Mouse (Mus musculus) effector memory CD4-positive, alpha-beta T cell, adult 7 months (primary cell): ENCODE results near the gene Cluap1. TPM values are rescaled to one million over a fixed set of nuclear protein-coding genes. Genes with fewer than 3 reads are reported as not detected.

Source experiments
- polyA plus RNA-seq: library from polyadenylated mRNA; unstranded; fragments of 100-300 nt; shearing (Covaris generic); gene quantifications from one replicate; pipeline ENCODE4 v1.2.1, GENCODE M21; 2017

The Cluap1 gene
- polyA plus RNA-seq: 11.9 TPM

DNA sequence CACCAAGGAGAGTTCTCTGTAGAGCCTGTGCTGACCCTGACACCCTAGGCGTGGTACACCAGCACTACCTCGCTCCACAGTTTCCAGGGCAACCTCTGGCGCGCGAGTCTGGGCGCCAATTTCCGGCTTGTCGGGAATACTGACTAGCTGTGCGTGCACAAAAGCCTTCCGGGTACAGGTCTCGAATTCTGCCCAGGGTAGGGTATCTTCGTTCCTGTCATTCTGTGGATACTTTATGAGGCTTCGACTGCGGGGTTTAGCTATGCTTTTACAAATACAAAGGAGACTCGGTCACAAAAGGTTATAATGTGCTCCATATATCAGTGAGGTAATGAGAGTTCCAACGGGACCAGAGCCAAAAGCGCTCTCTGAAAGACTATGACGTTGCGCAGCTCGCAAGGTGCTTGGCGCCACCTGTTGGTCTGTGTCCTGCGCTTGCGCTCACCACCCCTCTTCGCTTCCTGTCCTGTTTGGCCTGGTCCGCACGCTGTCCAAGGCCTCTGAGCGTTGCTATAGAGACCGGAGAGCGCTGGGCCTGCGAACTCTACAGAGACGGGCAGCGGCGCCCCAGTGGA lies at the start of gene Cluap1, which contains the start of gene 1700037C18Rik:
Gene Cluap1 (plus strand): TSS at position 265 of the 575 bp plus-strand sequence.
Gene 1700037C18Rik (minus strand): TSS at position 153 of the 575 bp plus-strand sequence.

GRCm38 (mm10) chr16:3872216-3873047 lies 36.2 kb upstream of the Cluap1 start, which contains the start of gene Naa60:
Gene Naa60 (plus strand): TSS chr16:3872375.

DNA sequence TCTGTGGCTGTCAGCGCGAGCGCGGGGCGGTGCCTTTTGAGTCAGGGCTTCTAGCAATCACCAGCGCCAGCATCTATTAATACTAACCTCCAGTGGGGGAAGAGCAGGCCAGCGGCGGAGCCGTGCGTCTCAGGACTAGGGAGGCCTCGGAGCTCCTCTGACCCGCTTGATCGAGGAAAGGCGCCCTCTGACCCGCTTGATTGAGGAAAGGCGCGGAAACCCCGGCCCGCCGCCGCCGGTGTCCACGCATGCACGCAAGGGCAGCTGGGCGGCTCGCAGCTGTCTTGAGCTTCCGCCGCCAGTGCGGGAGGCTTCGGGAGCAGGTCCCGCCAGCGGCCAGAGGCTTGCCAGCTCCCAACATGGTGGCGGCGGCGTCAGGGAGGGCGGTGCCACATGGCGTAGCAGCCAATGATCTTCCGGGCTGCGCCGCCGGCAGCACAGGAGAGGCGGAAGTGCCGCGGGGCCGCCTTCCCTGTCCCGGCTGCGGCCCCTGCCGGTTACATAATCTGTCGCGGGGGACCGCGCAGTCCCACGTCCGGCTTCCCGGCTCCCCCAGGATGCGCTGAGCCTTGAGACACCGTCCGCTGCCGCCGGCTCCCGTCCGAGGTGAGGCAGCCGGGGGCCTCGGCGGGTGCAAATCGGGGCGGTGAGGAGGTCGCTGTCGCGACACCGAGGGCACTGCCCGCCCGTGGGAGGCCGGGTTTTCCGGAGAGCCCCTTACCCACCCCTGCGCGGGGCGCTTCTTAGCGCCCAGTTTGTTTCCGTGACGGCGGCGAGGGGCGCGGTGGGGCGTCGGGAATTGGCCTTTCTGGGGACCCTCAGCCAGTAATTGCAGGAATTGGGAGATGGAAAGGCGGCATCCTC lies 24.2 kb upstream of the Cluap1 start, which contains the start of the genes Zfp597 and Gm20695:
Gene Zfp597 (minus strand): TSS at position 361 of the 864 bp plus-strand sequence.
Gene Gm20695 (plus strand): TSS at position 448 of the 864 bp plus-strand sequence.

DNA sequence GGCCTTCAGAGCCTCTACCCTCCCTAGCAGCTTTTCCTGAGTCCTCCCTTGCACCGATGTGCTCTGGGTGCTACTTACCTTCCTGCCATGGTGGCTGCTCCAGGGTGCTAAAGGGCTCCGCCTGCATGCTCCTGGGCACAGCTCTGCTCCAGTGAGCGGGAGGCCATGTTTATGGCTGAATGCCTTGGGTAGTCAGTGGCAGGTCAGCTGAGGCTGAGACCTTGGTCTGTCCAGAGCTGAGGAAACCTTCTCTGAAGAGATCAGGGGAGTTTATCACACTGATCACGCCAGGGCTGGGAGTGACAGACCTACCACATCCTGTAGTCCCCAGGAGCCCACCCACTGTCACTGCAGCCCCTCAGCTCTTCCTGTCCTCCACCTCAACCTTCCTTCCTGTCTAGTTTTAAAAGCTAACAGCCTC lies 67.7 kb downstream of the Cluap1 start, which contains the start of gene Nlrc3:
Gene Nlrc3 (minus strand): TSS at position 382 of the 421 bp plus-strand sequence.

Other genes starting within 250 kb of the Cluap1 start
- gene Mefv, start 190.7 kb upstream of the Cluap1 start, polyA plus RNA-seq: not detected
- 55.4 TPM for gene Zfp263, start 164.7 kb upstream of the Cluap1 start, polyA plus RNA-seq
- 0.26 TPM for gene Olfr15, start 77.9 kb upstream of the Cluap1 start, polyA plus RNA-seq
- not detected for gene Zfp174, start 61.5 kb upstream of the Cluap1 start, polyA plus RNA-seq
- 78.3 TPM for gene Naa60, start 36.4 kb upstream of the Cluap1 start, polyA plus RNA-seq
- gene Zfp597, start 24.2 kb upstream of the Cluap1 start, polyA plus RNA-seq: 8.5 TPM
- gene Gm20695, start 24.2 kb upstream of the Cluap1 start, polyA plus RNA-seq: not detected
- 8.0 TPM for gene 1700037C18Rik, start 112 bp upstream of the Cluap1 start, polyA plus RNA-seq
- gene Nlrc3, start 67.8 kb downstream of the Cluap1 start, polyA plus RNA-seq: 35.6 TPM
- gene Slx4, start 95.0 kb downstream of the Cluap1 start, polyA plus RNA-seq: 21.7 TPM
- 5.1 TPM for gene Dnase1, start 128.1 kb downstream of the Cluap1 start, polyA plus RNA-seq
- 60.4 TPM for gene Trap1, start 169.0 kb downstream of the Cluap1 start, polyA plus RNA-seq